Mouse (Mus musculus) limb, embryonic 12.5 days (tissue): ENCODE data around the gene Dnajb13. TPM values are rescaled to one million over a fixed set of nuclear protein-coding genes. Genes with fewer than 3 reads are reported as not detected.
A peak's percentile ranks its signal among the peaks of the same experiment; 100 is the strongest.

Experiments used
- ATAC-seq: fragments of 200-750 bp; cut with Nextera tagmentation; 2 replicates; pipeline ENCODE4 v1.8.0; 2017; ENCODE audit warnings: low read depth, moderate TSS enrichment; ENCODE audit not compliant: insufficient number of reproducible peaks, insufficient read depth, low FRiP score, low TSS enrichment
- H3K27ac ChIP-seq: fragments of 300-500 bp; sonication (generic); 2 replicates; pipeline ENCODE4 v1.5.1; 2016; ENCODE audit warnings: mild to moderate bottlenecking, moderate library complexity
- H3K27me3 ChIP-seq: fragments of 300-500 bp; sonication (generic); 2 replicates; pipeline ENCODE4 v1.6.1; 2016; ENCODE audit warnings: mild to moderate bottlenecking, moderate library complexity
- H3K36me3 ChIP-seq: fragments of 300-500 bp; sonication (generic); 2 replicates; pipeline ENCODE4 v1.6.1; 2016; ENCODE audit warnings: mild to moderate bottlenecking, moderate library complexity
- H3K4me1 ChIP-seq: fragments of 300-500 bp; sonication (generic); replicated peaks from 2 replicates; pipeline ENCODE4 v1.6.1; 2016
- H3K4me2 ChIP-seq: fragments of 300-500 bp; sonication (generic); 2 replicates; pipeline ENCODE4 v1.6.1; 2016; ENCODE audit warnings: mild to moderate bottlenecking, moderate library complexity
- H3K4me3 ChIP-seq: fragments of 300-500 bp; sonication (generic); replicated peaks from 2 replicates; pipeline ENCODE4 v1.5.1; 2016; ENCODE audit warnings: mild to moderate bottlenecking
- H3K9ac ChIP-seq: fragments of 300-500 bp; sonication (generic); replicated peaks from 2 replicates; pipeline ENCODE4 v1.6.1; 2016; ENCODE audit warnings: mild to moderate bottlenecking, moderate library complexity
- H3K9me3 ChIP-seq: fragments of 300-500 bp; sonication (generic); 2 replicates; pipeline ENCODE4 v1.6.1; 2016; ENCODE audit warnings: mild to moderate bottlenecking, moderate library complexity
- WGBS: fragments of 180-500 bp; shearing (Covaris S2); methylation state at CpG from one replicate; pipeline ENCODE4 v1.1.7; 2016; 5-methylcytosine and 5-hydroxymethylcytosine counted together
- polyA plus RNA-seq: library from polyadenylated mRNA; unstranded; fragments of >200 nt; fragmentation: Nextera tagmentation; extraction: Ambion mirVana; gene quantifications from 2 replicates; pipeline ENCODE4 v1.2.1, GENCODE M21; 2016

Dnajb13 gene
- polyA plus RNA-seq, 1 experiment from 2014 or later = 0.35 TPM

GRCm38 (mm10) chr7:100497402-100497801 is 17.4 kb downstream of the Dnajb13 start:
- no peak for ATAC-seq
- Histone ChIP-seq H3K27me3 (no peaks in the 10 kb centered on the region; the same call in 1 of the 2 replicates), H3K9ac (no peak overlapping the region), H3K4me3 (no peak overlapping the region), H3K36me3 (peaks cover 38% of the 10 kb centered on the region), H3K27ac (no peak overlapping the region), H3K4me1 (peaks cover 46% of the 10 kb centered on the region), H3K9me3 (no peaks in the 10 kb centered on the region), H3K4me2 (no peak overlapping the region)
- 79% methylated on average over 4 of the region's 4 CpGs for WGBS

- ATAC-seq = no peak
- Histone ChIP-seq H3K27ac (peak overlapping the region; percentile 94; the same call in 1 of the 2 replicates), H3K4me2 (peak overlapping the region; percentile 94; the same call in 1 of the 2 replicates), H3K9me3 (no peaks in the 10 kb centered on the region), H3K4me3 (no peak overlapping the region), H3K4me1 (peaks cover 51% of the 10 kb centered on the region), H3K36me3 (peaks cover 38% of the 10 kb centered on the region), H3K9ac (no peak overlapping the region), H3K27me3 (no peaks in the 10 kb centered on the region; the same call in 1 of the 2 replicates)
- 97% methylated on average over 9 of the region's 9 CpGs for WGBS
Observed at GRCm38 (mm10) chr7:100496791-100497190, 18.0 kb downstream of the Dnajb13 start.

- peaks cover 38% of the 10 kb centered on the region for H3K36me3 ChIP-seq
- no peaks in the 10 kb centered on the region; the same call in 1 of the 2 replicates for H3K27me3 ChIP-seq
- no peak overlapping the region for H3K9ac ChIP-seq
- peaks cover 51% of the 10 kb centered on the region for H3K4me1 ChIP-seq
- no peak for ATAC-seq
- H3K9me3 ChIP-seq = no peaks in the 10 kb centered on the region
- 73% methylated on average over 6 of the region's 6 CpGs for WGBS
- peak overlapping the region; percentile 94 for H3K27ac ChIP-seq
- H3K4me2 ChIP-seq = peak overlapping the region; percentile 94
- H3K4me3 ChIP-seq = peak overlapping the region; percentile 54; the same call in 1 of the 2 replicates
Observed at GRCm38 (mm10) chr7:100496371-100496770, 18.4 kb downstream of the Dnajb13 start.

GRCm38 (mm10) chr7:100495581-100496251 is 19.0 kb downstream of the Dnajb13 start:
- Histone ChIP-seq H3K27ac (peak overlapping the region; percentile 94), H3K36me3 (peaks cover 38% of the 10 kb centered on the region), H3K9ac (peak overlapping the region; percentile 40; the same call in 1 of the 2 replicates), H3K4me2 (peak overlapping the region; percentile 94), H3K4me1 (peaks cover 51% of the 10 kb centered on the region), H3K27me3 (no peaks in the 10 kb centered on the region; the same call in 1 of the 2 replicates), H3K4me3 (peak overlapping the region; percentile 54; the same call in 1 of the 2 replicates), H3K9me3 (no peaks in the 10 kb centered on the region)
- 18% methylated on average over 11 of the region's 11 CpGs for WGBS
- peak; percentile 43 for ATAC-seq

GRCm38 (mm10) chr7:100495042-100495441 is 19.7 kb downstream of the Dnajb13 start:
- Histone ChIP-seq H3K36me3 (peaks cover 34% of the 10 kb centered on the region), H3K4me2 (peak overlapping the region; percentile 94), H3K27ac (peak overlapping the region; percentile 94), H3K27me3 (no peaks in the 10 kb centered on the region; the same call in 1 of the 2 replicates), H3K9ac (peak overlapping the region; percentile 40; the same call in 1 of the 2 replicates), H3K9me3 (no peaks in the 10 kb centered on the region), H3K4me3 (peak overlapping the region; percentile 54; the same call in 1 of the 2 replicates), H3K4me1 (peaks cover 51% of the 10 kb centered on the region)
- 14% methylated on average over 8 of the region's 8 CpGs for WGBS
- ATAC-seq = 0 out of 2 replicates have a peak, but pooled peaks have one; percentile 1

GRCm38 (mm10) chr7:100494415-100494831 is 20.3 kb downstream of the Dnajb13 start:
- no peak for ATAC-seq
- Histone ChIP-seq H3K27me3 (no peaks in the 10 kb centered on the region; the same call in 1 of the 2 replicates), H3K9ac (peak overlapping the region; percentile 57; the same call in 1 of the 2 replicates), H3K4me3 (peak overlapping the region; percentile 54), H3K4me2 (peak overlapping the region; percentile 94), H3K4me1 (peaks cover 51% of the 10 kb centered on the region), H3K9me3 (no peaks in the 10 kb centered on the region), H3K27ac (peak overlapping the region; percentile 81), H3K36me3 (peaks cover 28% of the 10 kb centered on the region)
- WGBS = 78% methylated on average over 7 of the region's 7 CpGs

GRCm38 (mm10) chr7:100493484-100494414 is 21.0 kb downstream of the Dnajb13 start:
- no peaks in the 10 kb centered on the region for H3K27me3 ChIP-seq
- WGBS = 33% methylated on average over 19 of the region's 19 CpGs
- H3K4me2 ChIP-seq = peak overlapping the region; percentile 94
- peaks cover 51% of the 10 kb centered on the region for H3K4me1 ChIP-seq
- H3K36me3 ChIP-seq = peaks cover 21% of the 10 kb centered on the region
- H3K27ac ChIP-seq = peak overlapping the region; percentile 81
- ATAC-seq = peak; percentile 9; the same call in 1 of the 2 replicates
- no peaks in the 10 kb centered on the region for H3K9me3 ChIP-seq
- H3K4me3 ChIP-seq = peak overlapping the region; percentile 54
- H3K9ac ChIP-seq = peak overlapping the region; percentile 57

GRCm38 (mm10) chr7:100493117-100493483 is 21.7 kb downstream of the Dnajb13 start, which contains the start of gene Ucp2:
Gene Ucp2 (plus strand): TSS chr7:100493337.
- Histone ChIP-seq H3K27me3 (no peaks in the 10 kb centered on the region), H3K9ac (peak within 1 kb of the TSS; percentile 57), H3K27ac (peak within 1 kb of the TSS; percentile 81), H3K4me1 (peaks cover 51% of the 10 kb centered on the region), H3K36me3 (peaks cover 14% of the 10 kb centered on the region), H3K4me2 (peak within 1 kb of the TSS; percentile 94), H3K4me3 (peak within 1 kb of the TSS; percentile 54), H3K9me3 (no peaks in the 10 kb centered on the region)
- 1% methylated on average over 27 of the region's 27 CpGs for WGBS
- peak; percentile 50 for ATAC-seq

GRCm38 (mm10) chr7:100492391-100493116 is 22.2 kb downstream of the Dnajb13 start:
- H3K9ac ChIP-seq = peak overlapping the region; percentile 57; the same call in 1 of the 2 replicates
- H3K27ac ChIP-seq = peak overlapping the region; percentile 41; the same call in 1 of the 2 replicates
- H3K9me3 ChIP-seq = no peaks in the 10 kb centered on the region
- peak; percentile 9; the same call in 1 of the 2 replicates for ATAC-seq
- H3K4me3 ChIP-seq = peak overlapping the region; percentile 54
- WGBS = 1% methylated on average over 36 of the region's 36 CpGs
- no peaks in the 10 kb centered on the region for H3K27me3 ChIP-seq
- H3K4me1 ChIP-seq = peaks cover 51% of the 10 kb centered on the region
- H3K4me2 ChIP-seq = peak overlapping the region; percentile 94
- H3K36me3 ChIP-seq = peaks cover 9% of the 10 kb centered on the region

GRCm38 (mm10) chr7:100488474-100489048 is 26.2 kb downstream of the Dnajb13 start:
- peaks cover 17% of the 10 kb centered on the region for H3K4me1 ChIP-seq
- H3K9ac ChIP-seq = no peak overlapping the region
- no peak overlapping the region for H3K4me3 ChIP-seq
- WGBS = 50% methylated on average over 10 of the region's 10 CpGs
- H3K36me3 ChIP-seq = no peaks in the 10 kb centered on the region
- H3K4me2 ChIP-seq = no peak overlapping the region
- H3K27ac ChIP-seq = no peak overlapping the region
- H3K9me3 ChIP-seq = no peaks in the 10 kb centered on the region
- ATAC-seq = no peak
- no peaks in the 10 kb centered on the region for H3K27me3 ChIP-seq
